Mouse (Mus musculus) testis, adult 2 months (tissue): ENCODE results near the gene Timm17a.

Experiments used
- CTCF ChIP-seq: fragments of 200-500 bp; IDR thresholded peaks from 2 replicates; pipeline ENCODE4 v1.5.1; 2012; ENCODE audit warnings: low read depth, mild to moderate bottlenecking, inconsistent platforms, low read length, moderate library complexity; ENCODE audit not compliant: control insufficient read depth, insufficient read depth, insufficient replicate concordance
- POLR2A ChIP-seq: fragments of 200-500 bp; IDR thresholded peaks from 2 replicates; pipeline ENCODE4 v1.6.1; 2012; ENCODE audit warnings: low read depth, mild to moderate bottlenecking, inconsistent platforms, low read length, moderate library complexity; ENCODE audit not compliant: control insufficient read depth

- no peak for TF ChIP-seq CTCF
- TF ChIP-seq POLR2A: peak; percentile 53
These were observed 65.1 kb downstream of the Timm17a start for GRCm38 (mm10) chr1:135248434-135248850.
